Mouse (Mus musculus): ENCODE results near the gene Magi2.

Magi2 gene

DNA sequence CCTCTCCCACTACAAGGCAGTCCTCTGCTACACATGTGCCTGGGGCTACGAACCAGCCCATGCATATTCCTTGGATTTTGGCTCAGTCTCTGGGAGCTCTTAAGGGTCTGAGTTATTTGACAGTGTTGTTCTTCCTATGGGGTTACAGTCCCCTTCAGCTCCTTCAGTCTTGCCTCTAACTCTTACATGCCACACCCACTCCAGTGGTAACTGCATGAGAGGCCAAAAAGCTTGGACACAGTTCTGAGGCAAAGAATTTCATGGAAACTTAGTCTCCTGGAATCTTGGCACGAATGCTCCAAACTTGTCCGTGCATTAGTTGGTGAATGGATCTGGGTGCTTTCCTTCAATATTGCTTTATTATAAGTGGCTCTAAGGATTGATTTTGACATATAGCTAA is 338.8 kb downstream of the Magi2 start:
- no peak for TF ChIP-seq GATA4 (IDR thresholded peaks at IDR 0.05; ENCODE audit: insufficient replicate concordance, low read length)

DNA sequence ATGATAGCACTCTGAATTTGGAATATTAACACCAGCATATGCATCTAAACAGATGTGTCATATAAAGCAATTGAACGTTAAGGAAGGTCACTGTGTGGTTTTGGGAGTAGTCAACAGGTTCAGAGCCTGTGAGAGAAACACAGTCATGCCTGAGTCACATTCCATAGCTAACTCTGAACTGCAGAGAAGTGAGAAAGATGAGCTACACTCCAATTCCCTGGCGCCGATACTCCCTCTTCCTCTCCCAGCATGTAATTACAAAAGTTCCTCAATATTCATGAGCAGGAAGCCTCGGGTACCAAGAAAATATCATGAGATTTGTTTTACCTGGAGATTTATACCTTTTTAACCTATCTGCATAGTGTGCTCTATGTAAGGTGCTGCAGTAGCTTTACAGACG is 380.9 kb downstream of the Magi2 start:
- no peak for TF ChIP-seq GATA4 (IDR thresholded peaks at IDR 0.05; ENCODE audit: insufficient replicate concordance, low read length)

DNA sequence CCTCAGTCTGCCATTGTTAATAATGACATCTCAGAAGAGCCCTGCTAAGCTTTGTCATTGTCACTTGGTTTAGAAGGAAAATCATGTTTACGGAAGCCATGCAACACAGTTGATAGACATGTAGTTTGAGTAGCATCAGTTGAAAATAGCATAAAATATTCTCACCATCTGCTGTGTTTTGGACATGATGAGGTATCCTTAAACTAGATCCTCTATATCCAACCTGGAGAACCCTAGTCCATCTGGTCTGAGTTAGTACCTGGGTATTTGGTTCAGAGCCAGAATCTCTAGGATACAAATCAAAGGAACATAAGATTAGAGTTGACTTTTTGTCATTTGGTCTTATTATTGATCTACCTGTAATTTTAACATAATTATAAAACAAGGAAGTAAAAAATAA is 385.0 kb downstream of the Magi2 start:
- TF ChIP-seq GATA4 (IDR thresholded peaks at IDR 0.05; ENCODE audit: insufficient replicate concordance, low read length), result no peak

DNA sequence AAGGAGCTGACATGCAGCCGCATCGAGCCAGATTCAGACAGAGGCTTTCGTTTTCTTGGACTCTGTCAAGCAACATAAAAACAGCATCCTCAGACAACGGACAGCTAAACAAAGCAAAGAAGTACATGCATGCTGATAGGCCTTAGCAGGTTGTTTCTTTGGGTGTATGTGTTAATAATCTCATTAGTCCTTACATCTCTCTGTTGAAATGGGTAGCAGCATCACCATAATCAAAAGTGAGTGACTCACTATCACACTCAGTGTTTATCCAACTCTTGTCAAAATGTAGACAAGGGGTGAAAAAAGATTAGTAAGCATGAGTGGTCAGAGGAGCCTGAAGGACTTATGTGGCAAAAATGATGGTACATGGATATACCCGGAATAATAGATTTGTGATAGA is 394.8 kb downstream of the Magi2 start:
- TF ChIP-seq GATA4 (IDR thresholded peaks at IDR 0.05; ENCODE audit: insufficient replicate concordance, low read length), result no peak

DNA sequence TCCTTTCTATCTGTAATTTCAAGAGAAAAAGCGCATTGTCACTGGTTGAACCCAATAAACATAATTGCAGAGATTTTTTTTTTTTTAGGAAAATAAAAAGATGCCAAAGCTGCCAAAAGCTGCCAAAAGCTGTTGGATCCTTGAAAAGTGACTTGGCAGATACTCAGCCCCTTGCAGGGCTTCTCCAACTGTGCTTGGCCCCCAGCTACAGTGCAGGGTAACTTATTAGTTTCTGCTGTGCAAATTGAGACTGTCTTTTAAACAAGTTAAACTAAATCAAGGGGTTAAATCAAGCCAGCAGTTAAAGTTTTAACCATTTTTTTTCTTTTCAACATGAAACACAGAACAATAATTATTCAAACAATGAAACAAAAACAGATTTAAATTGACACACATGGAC is 407.1 kb downstream of the Magi2 start:
- no peak for TF ChIP-seq GATA4 (IDR thresholded peaks at IDR 0.05; ENCODE audit: insufficient replicate concordance, low read length)

DNA sequence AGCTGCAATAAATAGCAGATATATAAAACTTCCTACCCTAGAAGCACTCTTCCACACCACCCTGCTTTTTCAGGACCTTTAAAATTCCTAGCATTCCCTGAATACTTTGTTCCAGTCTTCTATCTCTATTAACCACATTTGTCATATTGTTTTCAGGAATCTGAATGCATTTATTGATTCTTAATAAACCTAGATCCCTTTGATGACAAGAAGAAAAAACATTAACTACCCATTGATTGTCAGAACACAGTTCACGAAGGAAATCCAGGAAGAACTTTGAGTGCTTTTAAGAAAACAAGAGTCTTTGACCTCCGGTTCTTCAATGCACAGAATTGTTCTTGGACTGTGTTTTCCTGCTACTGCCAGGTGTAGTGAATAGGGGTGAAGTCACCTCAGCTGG is 411.0 kb downstream of the Magi2 start:
- no peak for TF ChIP-seq GATA4 (IDR thresholded peaks at IDR 0.05; ENCODE audit: insufficient replicate concordance, low read length)

DNA sequence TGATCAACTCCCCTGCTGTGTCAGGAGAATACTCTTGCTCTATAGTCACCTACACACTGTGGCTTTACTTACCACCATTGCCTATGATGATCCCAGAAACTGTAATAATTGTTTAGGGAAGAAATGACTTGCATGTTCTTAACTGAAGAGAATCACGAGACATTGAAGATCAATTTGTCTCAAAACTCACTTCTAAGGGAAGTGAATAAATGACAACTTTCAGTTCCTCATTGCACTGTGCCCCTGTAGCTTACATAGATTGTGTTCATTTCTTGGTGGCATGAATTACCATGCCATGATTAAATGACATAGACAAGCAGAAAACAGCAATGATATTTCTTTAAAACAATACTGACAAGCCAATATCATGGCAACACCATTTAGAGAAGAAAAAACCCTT is 429.1 kb downstream of the Magi2 start:
- no peak for TF ChIP-seq GATA4 (IDR thresholded peaks at IDR 0.05; ENCODE audit: insufficient replicate concordance, low read length)

DNA sequence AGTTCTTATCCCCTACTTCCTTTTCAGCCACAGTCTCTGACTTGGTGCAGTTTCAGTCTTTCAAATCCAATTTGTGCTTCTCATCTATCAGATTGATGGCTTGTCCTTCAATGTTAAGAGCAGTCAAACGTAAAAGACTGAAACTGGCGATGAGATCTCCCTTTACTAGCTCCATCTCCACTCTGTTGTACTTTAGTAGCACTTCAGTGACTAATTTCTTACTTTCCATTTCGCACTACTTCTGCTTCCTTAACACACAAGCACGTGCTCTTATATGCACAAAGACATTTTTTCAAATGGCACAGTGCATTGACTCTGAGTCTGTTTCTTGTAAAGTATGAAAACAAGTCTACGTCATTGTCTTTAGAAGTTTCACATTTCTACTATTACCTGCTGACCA is 439.6 kb downstream of the Magi2 start:
- TF ChIP-seq GATA4 (IDR thresholded peaks at IDR 0.05; ENCODE audit: insufficient replicate concordance, low read length), result no peak

DNA sequence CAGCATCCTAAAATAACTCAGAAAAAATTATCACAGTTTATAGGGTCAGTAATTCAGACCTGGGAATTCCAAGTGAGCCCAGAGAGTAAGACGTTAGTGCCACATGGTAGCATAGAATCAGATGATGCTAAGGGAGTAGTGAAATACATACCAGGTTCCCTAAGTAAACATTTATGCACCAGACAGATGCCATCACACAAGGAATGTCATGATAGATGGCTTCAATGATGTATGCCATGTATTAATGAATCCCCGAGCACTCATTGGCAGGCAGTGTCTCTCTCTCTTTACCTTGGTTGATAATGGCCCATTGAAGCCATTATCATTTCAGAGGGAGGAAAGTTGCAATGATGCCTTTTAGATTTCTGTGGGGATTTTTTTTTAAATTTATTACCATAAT is 490.5 kb downstream of the Magi2 start:
- TF ChIP-seq GATA4 (IDR thresholded peaks at IDR 0.05; ENCODE audit: insufficient replicate concordance, low read length), result no peak

DNA sequence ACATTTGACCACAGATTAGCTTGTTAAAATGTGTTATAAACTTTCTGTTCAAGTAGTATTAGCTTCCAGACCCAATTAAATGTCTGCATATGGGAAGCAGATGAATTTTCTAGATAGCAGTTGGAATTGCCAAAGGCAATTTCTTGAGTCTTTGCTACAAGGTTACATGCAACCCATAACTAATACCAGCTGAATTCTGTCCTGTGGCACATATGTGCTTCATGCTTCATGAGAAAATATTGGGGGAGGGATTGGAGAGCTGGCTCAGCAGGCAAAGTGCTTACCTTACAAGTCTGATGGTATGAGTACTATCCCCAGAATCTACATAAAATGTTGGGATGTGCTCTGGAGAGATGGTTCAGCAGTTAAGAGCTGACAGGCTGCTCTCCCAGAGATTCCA is 499.4 kb downstream of the Magi2 start:
- no peak for TF ChIP-seq GATA4 (IDR thresholded peaks at IDR 0.05; ENCODE audit: insufficient replicate concordance, low read length)

DNA sequence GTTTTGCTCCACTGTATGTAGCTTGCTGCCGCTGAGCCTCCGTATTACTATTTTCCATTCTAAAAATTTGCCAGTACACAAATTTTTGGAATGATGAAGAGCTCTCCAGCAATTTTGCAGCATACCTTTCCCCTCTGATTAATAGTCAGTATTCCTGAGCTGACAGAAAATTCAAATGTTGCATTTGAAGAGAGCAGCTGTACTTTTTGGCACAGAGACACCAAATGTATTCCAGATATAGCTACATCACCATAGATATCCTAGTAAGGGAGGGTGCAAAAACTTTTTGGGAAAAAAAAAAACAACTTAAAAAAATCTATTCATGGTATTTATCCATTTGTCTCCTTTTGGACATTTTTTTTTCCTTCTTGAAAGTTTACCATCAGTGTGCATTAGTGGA is 518.5 kb downstream of the Magi2 start:
- no peak for TF ChIP-seq GATA4 (IDR thresholded peaks at IDR 0.05; ENCODE audit: insufficient replicate concordance, low read length)

DNA sequence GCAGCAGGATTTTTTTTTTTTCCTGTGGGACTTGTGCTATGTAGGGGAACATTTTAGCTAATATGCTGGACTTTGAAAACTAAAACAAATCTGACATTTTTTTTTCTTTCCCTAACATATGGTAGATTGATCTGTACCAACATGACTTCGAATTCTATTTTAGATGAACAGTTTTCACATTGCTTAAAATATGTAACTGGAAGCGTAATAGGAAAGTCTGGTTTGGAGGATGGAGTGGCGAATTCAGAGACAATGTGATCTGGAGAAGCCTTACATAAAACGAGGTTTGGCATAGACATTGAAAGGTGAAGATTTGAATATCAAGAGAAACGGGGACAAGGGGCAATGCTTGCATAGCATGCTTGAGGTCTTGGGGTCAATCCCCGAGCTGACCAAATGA is 519.1 kb downstream of the Magi2 start:
- no peak for TF ChIP-seq GATA4 (IDR thresholded peaks at IDR 0.05; ENCODE audit: insufficient replicate concordance, low read length)

DNA sequence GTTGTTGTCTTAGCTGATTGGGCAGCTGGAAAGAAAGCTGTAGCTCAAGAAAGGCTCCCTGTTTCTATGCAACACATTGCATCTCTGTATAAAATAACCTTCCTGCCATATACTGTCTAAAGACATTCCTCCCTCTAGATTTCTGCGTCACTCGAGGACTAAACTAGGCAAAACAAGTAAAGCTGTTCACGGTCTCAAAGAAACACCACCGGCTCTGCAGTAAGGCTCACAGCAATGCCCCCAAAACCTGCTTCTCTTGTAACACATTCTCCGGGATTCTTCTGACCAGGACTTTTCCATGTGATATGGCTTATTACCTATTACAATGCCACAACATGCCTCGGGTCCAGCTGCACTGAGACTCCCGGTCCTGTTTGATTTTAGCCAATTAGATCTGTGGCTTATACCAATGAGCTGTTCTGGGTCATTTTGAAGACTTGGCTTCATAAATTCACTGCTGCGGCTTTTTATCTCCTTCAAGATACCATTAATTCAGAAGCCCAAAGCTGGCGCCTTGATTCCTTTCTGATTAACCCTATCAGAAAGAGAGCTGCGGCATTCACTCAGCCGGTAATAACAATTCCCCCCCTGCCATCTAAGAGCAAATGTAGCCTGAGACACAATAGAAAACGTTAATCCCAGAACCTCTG is 520.2 kb downstream of the Magi2 start:
- no peak for TF ChIP-seq GATA4 (IDR thresholded peaks at IDR 0.05; ENCODE audit: insufficient replicate concordance, low read length)

DNA sequence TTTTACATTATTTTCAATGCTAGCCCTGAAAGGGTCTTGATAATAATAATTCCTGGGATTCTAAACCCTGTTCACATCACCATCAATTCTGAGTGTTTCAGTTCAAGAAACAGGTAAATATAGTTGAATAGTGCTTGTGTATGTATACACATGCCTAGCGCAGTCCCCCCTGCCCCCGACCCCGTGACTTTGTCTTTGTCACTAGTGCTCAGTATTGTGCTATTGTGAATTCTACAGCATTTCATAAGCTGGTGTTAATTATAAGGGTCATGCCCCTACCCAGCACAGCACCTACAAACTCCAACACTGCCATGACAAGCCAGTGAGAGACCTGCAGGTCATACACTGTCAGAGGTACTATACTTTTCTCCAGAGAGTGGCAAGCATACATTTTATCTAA is 520.8 kb downstream of the Magi2 start:
- TF ChIP-seq GATA4 (IDR thresholded peaks at IDR 0.05; ENCODE audit: insufficient replicate concordance, low read length), result no peak

DNA sequence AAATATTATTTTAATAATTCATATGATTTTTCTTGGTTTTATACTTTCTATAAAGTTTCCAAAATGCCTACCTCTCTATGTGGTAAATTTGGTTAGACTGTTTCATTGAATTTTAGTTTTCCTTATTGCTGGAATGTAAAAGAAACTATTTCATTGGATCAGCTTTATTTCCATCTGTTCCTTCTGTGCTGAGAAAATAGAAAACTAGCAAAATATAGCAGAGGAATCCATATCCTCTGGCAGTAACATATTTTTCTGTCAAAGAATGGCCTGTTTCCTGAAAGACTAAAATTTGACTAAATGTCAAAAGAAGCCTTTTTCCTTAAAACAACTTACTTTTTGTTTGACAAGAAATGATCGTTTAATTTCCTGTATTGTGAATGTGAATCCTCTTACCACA is 552.4 kb downstream of the Magi2 start:
- no peak for TF ChIP-seq GATA4 (IDR thresholded peaks at IDR 0.05; ENCODE audit: insufficient replicate concordance, low read length)

DNA sequence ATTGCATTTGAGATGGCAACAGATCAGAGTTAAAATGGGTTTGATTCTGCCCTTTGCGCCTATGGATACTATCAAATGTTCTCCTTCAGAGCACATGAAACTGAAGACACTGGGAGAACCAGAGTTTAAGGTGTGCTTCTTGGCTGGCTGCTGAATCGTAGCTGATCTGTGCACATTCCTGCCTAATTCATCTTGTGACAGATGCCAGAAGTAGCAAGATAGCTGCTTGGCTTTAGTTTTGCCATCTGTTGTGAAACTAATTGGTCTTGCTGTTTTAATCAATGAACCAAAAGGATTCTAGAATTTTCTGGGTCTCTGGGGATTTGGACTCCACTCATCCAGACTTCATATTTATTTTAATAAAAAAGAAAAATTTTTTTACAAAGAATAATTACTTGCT is 553.2 kb downstream of the Magi2 start:
- no peak for TF ChIP-seq GATA4 (IDR thresholded peaks at IDR 0.05; ENCODE audit: insufficient replicate concordance, low read length)

DNA sequence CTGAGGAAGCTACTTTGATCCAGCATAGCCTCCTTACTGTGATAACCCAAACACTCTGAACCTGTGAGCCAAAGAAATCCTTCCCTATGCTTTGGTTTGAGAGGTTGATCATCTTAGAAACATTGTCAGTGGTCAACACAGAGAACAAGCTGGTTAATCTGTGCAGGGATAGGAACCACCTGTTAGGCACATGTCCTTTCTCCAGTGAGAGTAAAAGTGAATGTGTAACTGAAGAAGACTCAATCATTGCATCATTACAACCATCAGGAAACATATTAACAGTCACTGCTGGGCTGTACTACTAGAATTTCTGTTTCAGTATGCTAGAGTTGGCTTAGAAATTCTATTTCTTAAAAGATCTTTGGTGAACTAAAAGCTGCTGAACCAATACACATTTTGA is 558.5 kb downstream of the Magi2 start:
- no peak for TF ChIP-seq GATA4 (IDR thresholded peaks at IDR 0.05; ENCODE audit: insufficient replicate concordance, low read length)

All from liver, adult (tissue).